Mouse (Mus musculus) right cerebral cortex, postnatal 4 days (tissue): ENCODE data around the gene Xndc1.

ENCODE experiments used
- DNase-seq: peaks from one replicate; pipeline ENCODE4 v3.0.0-alpha.2; 2022

Gene Xndc1

DNA sequence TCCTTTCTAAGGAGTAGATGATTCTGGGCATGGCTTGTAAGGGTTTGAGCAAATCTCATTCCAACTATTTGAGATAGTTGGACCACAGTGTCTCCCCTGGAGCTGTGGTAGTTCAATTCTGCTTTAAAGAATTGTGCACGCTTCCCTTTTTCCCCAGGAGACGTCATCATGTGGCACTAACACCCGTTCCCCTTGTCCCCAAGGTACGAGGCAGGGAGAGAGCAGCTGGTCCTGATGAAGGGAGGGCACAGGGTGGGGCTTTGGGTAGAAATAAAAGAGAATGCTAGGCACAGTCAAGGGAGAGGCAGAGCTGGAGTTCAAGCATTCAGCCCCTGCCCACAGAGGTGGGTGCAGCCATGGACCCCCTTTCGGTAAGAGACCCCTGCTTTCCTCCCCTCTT lies 17.5 kb downstream of the Xndc1 start, which contains the start of gene Trpc2:
Gene Trpc2, plus strand, starts transcription at position 301 of the 400 bp plus-strand sequence.
- no peak for DNase-seq

DNA sequence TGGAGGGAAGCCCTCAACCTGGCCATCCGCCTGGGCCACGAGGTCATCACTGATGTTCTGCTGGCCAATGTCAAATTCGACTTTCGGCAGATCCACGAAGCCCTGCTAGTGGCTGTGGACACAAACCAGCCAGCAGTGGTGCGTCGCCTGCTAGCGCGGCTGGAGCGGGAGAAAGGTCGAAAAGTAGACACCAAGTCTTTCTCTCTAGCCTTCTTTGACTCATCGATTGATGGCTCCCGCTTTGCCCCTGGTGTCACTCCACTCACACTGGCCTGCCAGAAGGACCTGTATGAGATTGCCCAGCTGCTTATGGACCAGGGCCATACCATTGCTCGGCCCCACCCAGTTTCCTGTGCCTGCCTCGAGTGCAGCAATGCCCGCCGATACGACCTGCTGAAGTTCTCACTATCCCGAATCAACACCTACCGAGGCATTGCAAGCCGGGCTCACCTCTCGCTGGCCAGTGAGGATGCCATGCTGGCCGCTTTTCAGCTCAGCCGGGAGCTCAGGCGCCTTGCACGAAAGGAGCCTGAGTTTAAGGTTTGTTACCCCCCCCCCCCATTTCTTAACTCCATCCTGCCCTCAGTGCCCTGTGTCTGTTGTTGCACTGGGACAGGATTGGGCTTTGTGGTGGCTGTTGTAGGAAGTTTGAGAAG lies 18.9 kb downstream of the Xndc1 start:
- no peak for DNase-seq

- no peak for DNase-seq
These were observed 22.0 kb downstream of the Xndc1 start for GRCm38 (mm10) chr7:102087336-102087735.

- no peak for DNase-seq
These were observed 34.7 kb downstream of the Xndc1 start for GRCm38 (mm10) chr7:102099760-102100661.

GRCm38 (mm10) chr7:102100868-102101267 lies 35.6 kb downstream of the Xndc1 start:
- no peak for DNase-seq

DNA sequence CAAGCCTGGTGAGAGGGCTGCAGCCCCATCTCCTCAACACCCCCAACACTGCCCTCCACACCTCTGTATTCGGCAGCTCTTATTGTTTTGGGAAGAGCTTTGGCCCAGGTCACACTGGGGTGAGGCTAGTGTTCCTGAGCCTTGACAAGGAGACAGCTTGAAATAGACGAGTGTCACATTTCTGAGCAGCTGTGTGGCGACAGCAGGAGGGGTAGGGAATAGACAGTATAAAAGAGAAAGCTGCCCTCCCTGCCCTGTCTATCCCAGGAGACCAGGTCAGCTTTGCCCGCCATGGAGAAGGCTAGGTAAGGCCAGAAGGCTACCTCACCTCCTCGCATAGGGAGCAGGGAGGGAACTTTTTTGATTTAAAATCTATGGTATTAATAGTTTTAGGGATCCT lies 36.2 kb downstream of the Xndc1 start, which contains the start of gene Art1:
Gene Art1, plus strand, starts transcription at position 257 of the 400 bp plus-strand sequence.
- no peak for DNase-seq

DNA sequence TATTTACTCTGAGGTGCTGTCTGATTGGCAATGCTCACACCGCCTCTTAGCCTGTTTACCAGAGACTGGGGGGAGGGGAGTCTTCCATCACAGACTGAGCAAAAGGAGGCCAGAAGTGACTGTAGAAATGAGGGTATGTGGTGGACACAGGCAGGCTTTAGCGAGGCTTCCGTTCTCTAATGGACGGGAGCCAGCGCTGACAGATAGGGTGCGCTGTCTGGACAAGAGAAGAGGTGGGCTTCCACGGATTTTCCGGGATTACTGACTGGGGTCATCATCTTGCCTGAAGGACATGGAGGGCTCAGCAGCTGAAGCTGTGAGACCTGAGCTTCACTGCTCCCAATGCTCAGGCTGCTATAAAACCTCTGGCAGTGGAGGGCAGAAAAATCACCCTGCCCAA lies 36.9 kb downstream of the Xndc1 start:
- DNase-seq, result no peak

DNA sequence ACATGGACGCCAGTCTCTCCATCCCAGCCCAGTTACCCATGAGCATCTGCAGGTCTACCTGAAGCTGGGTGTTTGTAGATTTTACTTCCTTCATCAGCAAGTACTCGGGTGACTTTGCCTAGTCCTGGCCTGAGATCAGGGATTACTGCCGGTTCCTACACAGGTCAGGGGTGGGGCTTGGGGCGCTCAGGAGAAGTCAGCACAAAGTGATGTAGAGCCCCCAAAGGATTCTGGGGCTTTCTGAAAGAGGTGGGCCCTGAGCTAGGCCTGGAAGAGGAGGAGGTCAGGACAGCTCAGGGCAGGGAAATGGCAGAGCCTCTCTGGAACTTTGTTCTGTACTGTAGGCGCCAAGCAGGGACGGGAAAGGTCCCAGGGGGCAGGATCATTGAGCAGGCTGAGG lies 37.4 kb downstream of the Xndc1 start:
- no peak for DNase-seq

- no peak for DNase-seq
These were observed 38.2 kb downstream of the Xndc1 start for GRCm38 (mm10) chr7:102103555-102103954.

DNA sequence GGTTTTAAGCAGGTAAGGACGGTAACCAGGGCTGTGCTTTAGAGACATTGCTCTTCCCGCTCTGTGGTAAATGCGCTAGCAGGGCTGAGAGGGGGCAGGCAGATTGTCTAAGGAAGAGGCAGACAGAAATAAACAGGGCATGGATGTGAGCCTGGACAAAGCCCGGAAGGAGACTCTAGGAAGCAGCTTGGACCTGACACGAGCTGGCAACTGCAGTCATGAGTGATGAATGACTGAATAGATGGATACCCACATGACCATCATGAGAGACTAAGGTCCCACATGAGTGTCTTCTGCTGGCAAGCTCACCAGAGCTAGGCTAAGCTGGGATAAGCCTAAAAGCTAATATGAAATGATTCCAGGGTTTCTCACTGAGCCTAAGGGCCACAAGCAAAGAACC lies 38.8 kb downstream of the Xndc1 start:
- no peak for DNase-seq

DNA sequence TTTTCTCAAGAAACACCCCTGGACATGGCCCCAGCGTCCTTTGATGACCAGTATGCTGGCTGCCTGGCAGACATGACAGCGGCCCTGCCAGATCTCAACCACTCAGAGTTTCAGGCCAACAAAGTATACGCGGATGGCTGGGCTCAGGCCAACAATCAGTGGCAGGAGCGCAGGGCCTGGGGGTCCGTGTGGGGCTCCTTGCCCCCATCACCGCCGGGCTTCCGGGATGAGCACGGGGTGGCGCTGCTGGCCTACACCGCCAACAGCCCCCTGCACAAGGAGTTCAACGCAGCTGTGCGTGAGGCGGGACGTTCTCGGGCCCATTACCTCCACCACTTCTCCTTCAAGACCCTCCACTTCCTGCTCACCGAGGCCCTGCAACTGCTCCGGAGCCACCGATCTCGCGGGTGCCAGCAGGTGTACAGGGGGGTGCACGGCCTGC lies 41.4 kb downstream of the Xndc1 start:
- no peak for DNase-seq

- DNase-seq, result no peak
These were observed 42.9 kb downstream of the Xndc1 start for GRCm38 (mm10) chr7:102108206-102108605.

- no peak for DNase-seq
These were observed 43.9 kb downstream of the Xndc1 start, which contains the start of gene Art5 for GRCm38 (mm10) chr7:102109171-102109570. TSS of gene Art5 (minus strand) at chr7:102109489.

GRCm38 (mm10) chr7:102109746-102110145 lies 44.4 kb downstream of the Xndc1 start:
- no peak for DNase-seq

DNA sequence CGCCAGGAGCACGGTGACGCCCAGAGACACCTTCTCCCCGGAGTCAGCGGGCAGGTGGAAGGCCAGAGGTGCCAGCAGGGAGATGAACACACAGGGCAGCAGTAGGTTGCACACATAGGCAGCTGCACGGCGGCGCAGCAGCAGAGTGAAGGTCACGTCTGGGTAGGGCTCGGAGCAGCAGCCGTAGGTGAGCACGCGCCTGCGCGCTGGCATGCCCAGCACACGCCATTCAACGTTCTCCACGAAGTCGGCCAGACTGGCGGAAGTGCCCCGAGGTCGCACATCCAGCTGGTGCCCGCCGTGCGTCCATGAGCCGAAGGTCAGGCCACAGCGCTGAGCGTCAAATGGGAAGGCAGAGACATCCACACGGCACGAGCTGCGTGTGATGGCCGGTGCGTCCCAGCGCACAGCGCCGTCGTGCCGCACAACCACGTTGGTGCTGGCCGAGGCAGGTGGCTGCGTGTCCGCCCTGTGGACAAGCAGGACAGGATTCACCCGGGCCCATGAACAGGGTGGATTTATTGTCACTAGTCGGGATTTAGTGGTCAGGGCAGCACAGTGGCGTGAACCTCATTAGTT lies 47.9 kb downstream of the Xndc1 start:
- DNase-seq, result no peak

DNA sequence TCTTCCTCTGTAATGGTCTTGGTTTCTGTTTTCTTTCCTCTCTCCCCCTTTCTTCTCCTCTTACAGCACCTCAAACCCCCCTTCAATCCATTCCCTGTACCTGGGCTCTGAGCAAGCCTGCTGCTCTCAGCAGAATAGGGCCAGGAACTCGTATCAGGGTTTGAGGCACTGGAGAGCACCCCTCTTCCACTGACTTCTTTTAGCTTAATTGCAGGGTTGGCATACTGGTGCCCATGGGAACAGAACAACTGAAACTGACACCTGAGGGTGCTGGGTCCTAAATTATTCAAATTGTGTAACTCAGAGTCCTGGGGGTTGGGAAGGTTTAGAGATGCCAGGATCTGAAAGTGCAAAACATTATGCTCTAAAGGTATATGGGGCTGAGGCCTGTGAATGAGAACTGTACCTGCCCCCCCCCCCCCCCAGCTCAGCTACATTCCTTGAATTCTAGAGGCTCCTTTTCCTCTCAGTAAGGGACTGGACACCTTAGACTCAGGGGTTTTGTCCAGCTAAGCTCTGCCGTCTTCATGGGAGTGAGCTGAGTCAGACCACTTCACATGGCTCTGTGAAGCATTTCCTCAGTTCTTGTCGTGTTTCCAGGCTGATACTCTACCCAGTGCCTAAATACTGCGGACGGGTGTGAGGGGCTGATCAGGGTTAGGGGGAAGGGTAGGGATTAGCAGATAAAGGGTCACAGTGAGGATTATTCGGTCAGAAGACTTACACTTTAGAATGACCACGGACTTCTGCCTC lies 51.4 kb downstream of the Xndc1 start, which contains the start of gene Chrna10:
Gene Chrna10, minus strand, starts transcription at position 250 of the 753 bp plus-strand sequence.
- DNase-seq, result no peak

DNA sequence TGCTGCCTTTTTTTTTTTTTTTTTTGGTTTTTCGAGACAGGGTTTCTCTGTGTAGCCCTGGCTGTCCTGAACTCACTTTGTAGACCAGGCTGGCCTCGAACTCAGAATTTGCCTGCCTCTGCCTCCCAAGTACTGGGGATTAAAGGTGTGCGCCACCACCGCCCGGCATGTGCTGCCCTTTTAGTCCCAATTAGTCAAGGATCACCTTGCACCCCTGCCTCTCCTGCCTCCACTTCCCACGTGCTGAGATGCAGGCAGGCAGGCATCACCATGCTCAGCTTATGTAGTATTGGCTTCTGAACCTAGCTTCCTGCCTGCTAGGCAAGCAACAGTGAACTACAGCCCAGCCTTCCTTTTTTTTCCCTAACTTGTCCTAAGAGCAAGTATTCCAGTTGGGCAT lies 52.1 kb downstream of the Xndc1 start:
- DNase-seq, result no peak

DNA sequence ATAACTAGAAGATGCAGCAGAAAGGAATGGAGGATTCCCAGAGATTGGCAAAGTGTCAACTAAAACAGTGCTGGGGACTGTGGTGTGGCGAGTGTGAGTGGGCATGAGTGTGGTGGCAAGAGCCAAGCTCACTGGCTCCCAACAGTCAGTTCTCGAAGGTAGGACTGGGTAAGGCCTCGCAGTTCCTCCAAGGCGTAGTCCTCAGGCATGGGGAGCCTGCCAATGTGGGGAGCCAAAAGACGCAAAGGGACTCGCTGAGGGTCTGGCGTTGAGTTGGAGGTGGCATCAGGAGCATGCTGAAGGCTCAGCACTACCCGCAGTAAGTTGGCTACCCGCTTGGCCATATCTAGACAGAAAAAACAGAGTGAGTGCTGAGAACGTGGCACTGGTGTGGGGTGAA lies 55.0 kb downstream of the Xndc1 start:
- no peak for DNase-seq

- DNase-seq, result no peak
These were observed 67.1 kb downstream of the Xndc1 start for GRCm38 (mm10) chr7:102132395-102132794.
